ENCODE assay signal across 27 mouse cellular contexts in genomic region chr11:112264077-112264476, GRCm38 (mm10).
"Had no signal": no experiment of that assay in that cellular context is flagged by ENCODE, and none has a peak within 500 bp of the region (broad histone marks: within the 10 kb centered on the region; RNA-seq: fewer than 3 reads in every experiment).

No protein-coding gene starts in this region.

- ATAC-seq: hindbrain, embryonic 16.5 days; inflammation-experienced regulatory T-cells, adult 6 months; intestine, embryonic 15.5 days; intestine, postnatal 0 days had no signal

- H3K9ac ChIP-seq: heart, embryonic 12.5 days; hindbrain, embryonic 12.5 days; hindbrain, embryonic 14.5 days; intestine, embryonic 15.5 days; limb, embryonic 13.5 days; liver, embryonic 13.5 days; liver, embryonic 15.5 days had no signal

- H3K4me2 ChIP-seq: heart, embryonic 12.5 days; hindbrain, embryonic 12.5 days; hindbrain, embryonic 14.5 days; intestine, embryonic 15.5 days; limb, embryonic 13.5 days; liver, embryonic 11.5 days; liver, embryonic 13.5 days; liver, embryonic 15.5 days had no signal

- DNase-seq: gastrocnemius, adult 2 months; gastrocnemius, postnatal 10 days; gastrocnemius, postnatal 25 days; heart, adult 18-20 months; heart, postnatal 10 days; heart, postnatal 4 days; kidney, adult 18-20 months; kidney, adult 8-10 months; kidney, postnatal 10 days; kidney, postnatal 25 days; kidney, postnatal 4 days; liver; liver, embryonic 13.5 days had no signal

- H3K27ac ChIP-seq: gastrocnemius, adult 2 months; heart, embryonic 10.5 days; hindbrain, embryonic 10.5 days; hindbrain, embryonic 12.5 days; hindbrain, embryonic 14.5 days; intestine, embryonic 15.5 days; layer of hippocampus, adult 2 months; left cerebral cortex, adult 2 months; limb, embryonic 13.5 days; liver, embryonic 13.5 days; liver, embryonic 15.5 days had no signal

- H3K36me3 ChIP-seq: heart, embryonic 10.5 days; heart, embryonic 12.5 days; hindbrain, embryonic 10.5 days; hindbrain, embryonic 12.5 days; intestine, embryonic 15.5 days; limb, embryonic 13.5 days; liver, embryonic 13.5 days; liver, embryonic 15.5 days had no signal

- H3K4me3 ChIP-seq: gastrocnemius, adult 2 months; heart, embryonic 10.5 days; heart, embryonic 12.5 days; hindbrain, embryonic 10.5 days; hindbrain, embryonic 12.5 days; intestine, embryonic 15.5 days; layer of hippocampus, adult 2 months; left cerebral cortex, adult 2 months; limb, embryonic 13.5 days; liver, embryonic 13.5 days; liver, embryonic 15.5 days had no signal

- H3K9me3 ChIP-seq: heart, embryonic 10.5 days; heart, embryonic 12.5 days; hindbrain, embryonic 10.5 days; hindbrain, embryonic 12.5 days; intestine, embryonic 15.5 days; limb, embryonic 13.5 days; liver, embryonic 15.5 days had no signal

- H3K4me1 ChIP-seq: heart, embryonic 10.5 days; hindbrain, embryonic 10.5 days; hindbrain, embryonic 12.5 days; intestine, embryonic 15.5 days; limb, embryonic 13.5 days; liver, embryonic 13.5 days; liver, embryonic 15.5 days had no signal

- H3K27me3 ChIP-seq: heart, embryonic 12.5 days; hindbrain, embryonic 12.5 days; intestine, embryonic 15.5 days; limb, embryonic 13.5 days; liver, embryonic 13.5 days; liver, embryonic 15.5 days had no signal
